Mouse (Mus musculus) E14TG2a.4 (cell line): ENCODE results near the gene Arhgef3.
"Not testable (repeated sequence)": the region's sequence is repeated elsewhere in the genome, so short reads cannot be mapped to it uniquely, and the experiment has no call there.

Experiments used
- H3K27me3 ChIP-seq: 2 replicates; pipeline ENCODE4 v1.6.1; 2014; ENCODE audit warnings: low read length, control low read depth; ENCODE audit not compliant: insufficient read depth
- H3K36me3 ChIP-seq: 2 replicates; pipeline ENCODE4 v1.6.1; 2014; ENCODE audit warnings: low read length, control low read depth; ENCODE audit not compliant: insufficient read depth
- H3K4me1 ChIP-seq: replicated peaks from 2 replicates; pipeline ENCODE4 v1.6.1; 2014; ENCODE audit warnings: low read depth, low read length, control low read depth
- H3K4me3 ChIP-seq: replicated peaks from 2 replicates; pipeline ENCODE4 v1.5.1; 2014; ENCODE audit warnings: mild to moderate bottlenecking, low read length
- H3K9me3 ChIP-seq: 2 replicates; pipeline ENCODE4 v1.6.1; 2014; ENCODE audit warnings: low read length, control low read depth
- CTCF ChIP-seq: conservative IDR thresholded peaks from 2 replicates; pipeline ENCODE4 v1.5.1; 2014; ENCODE audit warnings: low read length
- NANOG ChIP-seq: IDR thresholded peaks from 2 replicates; pipeline ENCODE4 v1.6.1; 2014; ENCODE audit warnings: borderline replicate concordance, low read length, mixed read lengths
- POU5F1 ChIP-seq: IDR thresholded peaks from 2 replicates; pipeline ENCODE4 v1.6.1; 2014; ENCODE audit warnings: low read length, borderline replicate concordance

Gene Arhgef3

DNA sequence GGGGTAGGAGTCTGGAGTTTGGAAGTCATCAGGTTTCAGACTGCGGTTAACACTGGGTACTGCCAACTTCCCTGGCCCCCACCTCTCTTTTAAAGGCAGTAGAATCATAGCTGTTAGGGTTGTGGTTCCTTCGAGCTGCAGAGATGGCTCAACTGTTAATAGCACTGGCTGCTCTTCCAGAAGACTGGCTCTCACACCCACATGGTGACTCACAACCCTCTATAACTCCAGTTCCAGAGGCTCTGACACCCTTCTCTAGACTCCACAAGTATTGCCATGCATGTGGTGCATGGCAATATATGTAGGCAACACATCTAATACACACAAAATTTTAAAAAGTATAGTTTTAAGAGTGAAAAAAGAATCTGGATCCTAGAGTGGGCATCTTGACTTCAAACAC is 128.1 kb downstream of the Arhgef3 start:
- H3K9me3 ChIP-seq, result no peaks in the 10 kb centered on the region
- H3K4me3 ChIP-seq, result no peak overlapping the region
- peaks cover 12% of the 10 kb centered on the region for H3K4me1 ChIP-seq
- no peaks in the 10 kb centered on the region for H3K36me3 ChIP-seq
- TF ChIP-seq CTCF (no peak), NANOG (no peak), POU5F1 (no peak)
- no peaks in the 10 kb centered on the region for H3K27me3 ChIP-seq

DNA sequence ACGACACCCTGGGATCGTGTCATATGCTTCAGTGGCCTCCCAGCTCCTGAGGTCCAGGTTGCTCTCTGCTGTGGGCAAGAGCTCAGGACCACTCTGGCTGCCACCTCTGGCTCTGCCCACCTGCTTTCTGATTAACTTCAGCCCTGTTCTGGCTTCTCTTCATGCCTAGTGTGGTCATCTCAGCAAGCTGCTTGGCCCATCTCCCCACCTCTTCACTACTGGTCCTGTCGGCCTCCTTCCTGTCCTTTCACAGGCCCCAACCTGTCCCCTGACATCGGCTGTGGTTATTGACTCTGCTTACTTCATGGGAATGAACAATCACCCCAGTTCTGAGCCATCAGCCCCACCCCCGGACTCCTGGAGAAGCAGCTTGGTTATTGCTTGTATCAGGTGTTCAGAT is 128.9 kb downstream of the Arhgef3 start:
- Histone ChIP-seq H3K9me3 (no peaks in the 10 kb centered on the region), H3K27me3 (no peaks in the 10 kb centered on the region), H3K36me3 (no peaks in the 10 kb centered on the region), H3K4me3 (no peak overlapping the region), H3K4me1 (0 out of 2 replicates have a peak, but pooled peaks cover 4% of the 10 kb centered on the region)
- no peak for TF ChIP-seq NANOG
- no peak for TF ChIP-seq POU5F1
- no peak for TF ChIP-seq CTCF

DNA sequence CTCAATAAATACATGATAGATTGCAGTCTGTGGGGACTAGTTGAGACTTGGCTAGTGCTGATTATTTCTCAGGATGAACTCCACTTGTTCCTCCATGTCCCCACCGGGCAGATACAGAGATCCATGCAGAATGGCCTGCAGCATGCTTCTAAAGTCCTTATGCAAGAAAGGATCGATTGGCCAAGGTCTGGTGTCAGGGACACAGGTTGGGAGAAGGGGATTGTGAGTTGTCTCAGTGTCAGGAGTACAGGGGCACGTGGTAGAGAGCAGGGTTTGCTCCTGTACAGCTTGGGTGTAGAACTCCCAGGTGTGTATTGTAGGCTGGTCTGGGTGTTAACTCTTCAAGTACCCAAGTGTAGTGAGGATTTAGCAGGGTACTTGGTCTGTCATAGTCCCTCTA is 130.2 kb downstream of the Arhgef3 start:
- Histone ChIP-seq H3K4me3 (no peak overlapping the region), H3K9me3 (no peaks in the 10 kb centered on the region), H3K36me3 (no peaks in the 10 kb centered on the region), H3K4me1 (0 out of 2 replicates have a peak, but pooled peaks cover 3% of the 10 kb centered on the region), H3K27me3 (no peaks in the 10 kb centered on the region)
- TF ChIP-seq CTCF (no peak), NANOG (no peak), POU5F1 (no peak)

DNA sequence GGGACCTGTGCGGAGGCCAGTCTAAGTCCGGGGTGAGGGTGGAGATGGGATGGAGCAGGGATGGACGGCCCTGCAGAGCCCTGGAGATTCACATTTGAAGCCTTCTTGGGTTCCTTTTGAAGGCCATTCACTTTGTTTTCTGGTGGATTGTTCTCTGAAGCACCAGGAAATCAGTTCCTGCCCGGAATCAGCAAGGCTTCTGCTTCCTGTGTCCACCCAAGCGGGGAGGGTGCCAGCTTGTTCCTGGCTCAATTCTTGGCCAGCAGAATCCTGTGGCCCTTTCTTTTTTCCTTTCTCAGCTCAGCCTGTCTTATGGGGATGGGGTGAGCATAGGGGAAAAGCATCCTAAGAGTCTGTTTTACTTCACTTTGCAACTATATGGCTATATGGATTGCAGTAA is 131.7 kb downstream of the Arhgef3 start:
- TF ChIP-seq NANOG, result no peak
- TF ChIP-seq POU5F1, result no peak
- no peak for TF ChIP-seq CTCF
- Histone ChIP-seq H3K36me3 (no peaks in the 10 kb centered on the region), H3K4me3 (no peak overlapping the region), H3K9me3 (no peaks in the 10 kb centered on the region), H3K4me1 (peaks cover 7% of the 10 kb centered on the region; the same call in 1 of the 2 replicates), H3K27me3 (no peaks in the 10 kb centered on the region)

DNA sequence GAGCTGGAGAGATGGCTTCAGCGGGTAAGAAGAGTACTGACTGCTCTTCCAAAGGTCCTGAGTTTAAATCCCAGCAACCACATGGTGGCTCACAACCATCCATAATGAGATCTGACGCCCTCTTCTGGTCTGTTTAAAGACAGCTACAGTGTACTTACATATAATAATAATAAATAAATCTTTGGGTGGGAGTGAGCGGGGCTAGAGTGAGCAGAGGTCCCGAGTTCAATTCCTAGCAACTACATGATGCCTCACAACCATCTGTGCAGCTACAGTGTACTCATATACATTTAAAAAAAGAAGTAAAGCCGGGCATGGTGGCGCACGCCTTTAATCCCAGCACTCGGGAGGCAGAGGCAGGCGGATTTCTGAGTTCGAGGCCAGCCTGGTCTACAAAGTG is 132.2 kb downstream of the Arhgef3 start:
- H3K4me1 ChIP-seq, H3K9me3 ChIP-seq, H3K36me3 ChIP-seq, H3K27me3 ChIP-seq, H3K4me3 ChIP-seq: not testable (repeated sequence)

DNA sequence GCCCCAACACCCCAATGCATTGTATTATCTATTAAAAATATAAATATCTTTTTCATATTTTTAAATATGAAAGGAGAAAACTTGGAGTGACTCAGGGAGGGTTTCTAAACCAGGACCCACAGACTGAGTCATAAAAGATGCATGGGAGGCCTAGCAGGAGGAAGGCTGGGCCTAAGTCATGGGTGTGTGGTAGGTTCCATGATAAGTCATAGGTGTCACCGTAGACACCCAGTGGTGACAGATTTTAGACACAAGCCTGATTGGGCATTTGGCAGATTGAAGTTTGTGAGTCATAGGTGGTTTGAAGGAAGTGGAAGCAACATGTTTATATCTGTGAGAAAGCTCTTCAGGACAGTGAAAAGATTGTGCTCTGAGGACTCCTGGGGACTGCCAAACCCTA is 134.4 kb downstream of the Arhgef3 start:
- Histone ChIP-seq H3K4me3 (no peak overlapping the region), H3K27me3 (no peaks in the 10 kb centered on the region), H3K9me3 (no peaks in the 10 kb centered on the region), H3K36me3 (no peaks in the 10 kb centered on the region), H3K4me1 (peaks cover 25% of the 10 kb centered on the region)
- TF ChIP-seq NANOG, result no peak
- no peak for TF ChIP-seq POU5F1
- no peak for TF ChIP-seq CTCF

DNA sequence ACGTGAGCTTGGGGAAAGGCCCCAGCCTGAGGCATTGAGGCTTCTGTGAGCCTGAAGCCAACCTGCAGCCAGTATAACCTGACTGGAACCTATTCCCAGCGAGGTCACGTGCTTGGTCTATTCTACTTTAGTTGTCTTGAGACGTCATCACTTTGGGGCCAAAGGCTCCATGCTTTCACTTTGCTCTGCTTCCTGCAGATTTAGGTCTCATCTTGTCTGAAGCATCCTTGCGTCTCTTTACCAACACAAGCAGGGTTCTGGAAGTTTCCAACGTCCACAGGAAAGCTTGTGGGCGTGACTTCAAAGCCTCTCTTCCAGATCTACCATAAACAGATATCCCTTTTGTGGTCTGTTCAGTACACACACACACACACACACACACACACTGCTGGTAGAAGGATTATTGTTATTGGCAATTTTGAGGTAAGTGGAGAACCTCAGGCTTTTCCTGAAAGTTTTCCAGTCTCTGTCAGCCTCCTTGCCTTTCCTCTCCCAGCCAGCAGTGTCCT is 135.6 kb downstream of the Arhgef3 start:
- no peak for TF ChIP-seq CTCF
- TF ChIP-seq NANOG, result no peak
- TF ChIP-seq POU5F1, result no peak
- Histone ChIP-seq H3K27me3 (no peaks in the 10 kb centered on the region), H3K9me3 (no peaks in the 10 kb centered on the region), H3K36me3 (no peaks in the 10 kb centered on the region), H3K4me1 (peaks cover 25% of the 10 kb centered on the region), H3K4me3 (no peak overlapping the region)

DNA sequence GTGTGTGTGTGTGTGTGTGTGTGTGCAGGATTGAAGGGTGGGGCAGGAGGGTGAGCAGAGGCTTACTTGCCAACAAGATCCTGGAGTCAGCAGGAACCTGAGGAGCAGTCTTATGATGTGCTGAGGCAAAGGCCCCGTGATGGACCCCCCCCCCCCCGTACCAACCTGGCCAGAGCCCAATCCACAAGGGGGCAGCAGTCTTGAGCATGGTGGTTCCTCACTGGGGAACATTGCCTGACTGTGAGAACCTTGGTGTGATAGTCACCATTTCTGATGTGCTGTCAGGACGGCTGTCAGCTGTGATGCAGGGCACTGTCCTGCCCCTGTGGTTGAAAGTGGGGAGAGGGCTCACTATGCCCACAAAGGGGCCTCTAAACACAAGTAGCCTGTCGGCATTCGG is 138.7 kb downstream of the Arhgef3 start:
- Histone ChIP-seq H3K36me3 (no peaks in the 10 kb centered on the region), H3K4me3 (no peak overlapping the region), H3K27me3 (no peaks in the 10 kb centered on the region), H3K4me1 (peaks cover 21% of the 10 kb centered on the region), H3K9me3 (no peaks in the 10 kb centered on the region)
- no peak for TF ChIP-seq NANOG
- TF ChIP-seq POU5F1, result no peak
- TF ChIP-seq CTCF, result no peak

DNA sequence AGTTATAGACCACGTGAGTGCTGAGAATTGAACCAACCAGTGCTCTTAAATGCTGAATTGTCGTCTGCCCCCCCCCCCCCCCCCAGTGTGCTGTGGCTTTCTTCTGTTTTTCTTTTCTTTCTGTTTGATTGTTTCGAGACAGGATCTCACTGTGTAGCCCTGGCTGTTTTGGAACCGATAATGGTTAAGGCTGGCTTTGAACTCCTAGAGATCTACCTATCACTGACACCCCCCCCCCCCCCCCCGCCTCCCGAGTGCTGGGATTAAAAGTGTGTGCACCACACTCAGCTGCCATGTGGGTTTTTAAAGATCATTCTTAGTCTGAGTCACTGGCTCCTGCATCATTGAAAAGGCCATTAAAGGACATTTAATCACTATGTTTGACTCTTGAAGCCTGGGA is 147.7 kb downstream of the Arhgef3 start:
- H3K36me3 ChIP-seq, result no peaks in the 10 kb centered on the region
- peaks cover 27% of the 10 kb centered on the region for H3K4me1 ChIP-seq
- TF ChIP-seq CTCF (no peak), POU5F1 (no peak), NANOG (no peak)
- no peaks in the 10 kb centered on the region for H3K27me3 ChIP-seq
- H3K4me3 ChIP-seq, result no peak overlapping the region
- no peaks in the 10 kb centered on the region for H3K9me3 ChIP-seq
